ENCODE assay signal across 8 mouse cellular contexts in the genomic region with DNA sequence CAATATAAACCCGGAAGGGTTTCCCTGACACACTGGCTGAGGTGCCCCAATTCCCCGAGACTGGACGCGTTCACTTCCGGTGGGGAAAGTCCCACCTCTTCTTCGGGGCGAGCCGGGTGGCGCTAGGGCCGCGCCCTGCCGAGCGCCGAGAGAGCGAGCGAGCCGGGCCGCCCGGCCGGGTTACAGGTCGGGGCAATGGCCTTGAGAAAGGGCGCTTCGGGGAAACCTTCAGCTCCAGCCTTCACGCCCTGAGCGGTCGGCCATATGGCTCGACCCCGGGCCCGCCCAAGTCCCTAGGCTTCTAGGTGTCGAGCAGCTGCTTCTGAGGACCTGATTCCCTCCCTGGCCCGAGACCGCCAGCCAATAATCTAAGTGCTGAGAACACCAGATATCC. TPM values are rescaled to one million over a fixed set of nuclear protein-coding genes. Genes with fewer than 3 reads are reported as not detected.
DNase-seq lines count a peak whose midpoint lies in the region; ATAC-seq lines count a peak whose summit lies in the region.

No protein-coding gene starts in this region.

- peaks cover 40% of the 10 kb centered on the region for H3K79me2 ChIP-seq in macrophage (ENCODE audit: inconsistent target)

- peak overlapping the region; percentile 58 for H3K4me3 ChIP-seq in hindbrain, embryonic 14.5 days (replicated peaks; ENCODE audit: low read length)
- H3K4me3 ChIP-seq in macrophage (ENCODE audit: inconsistent target), result peak overlapping the region; percentile 41

- peak overlapping the region; percentile 74 for H3K9ac ChIP-seq in hindbrain, embryonic 14.5 days

- peak overlapping the region; percentile 44 for H3K4me2 ChIP-seq in hindbrain, embryonic 14.5 days (replicated peaks)

- peak; percentile 92 for ATAC-seq in hindbrain, embryonic 14.5 days (ENCODE audit: low FRiP score)

- 23% methylated on average over 32 of the region's 32 CpGs for WGBS in hindbrain, embryonic 14.5 days
- WGBS in macrophage (ENCODE audit: missing documents), result 36% methylated on average over 22 of the region's 32 CpGs

- peak; percentile 38 for DNase-seq in WW6 (ENCODE audit: low read depth, low spot score)
- peak; percentile 70 to 72 for DNase-seq in cerebellum, postnatal 14 days
- peak; percentile 15 to 34 for DNase-seq in frontal cortex, postnatal 25 days (ENCODE audit: low spot score in 2 of 2)
- DNase-seq in hindbrain, embryonic 14.5 days (ENCODE audit: low spot score), result peak; percentile 64
- DNase-seq in left cerebral cortex, adult 18-20 months (ENCODE audit: low spot score in 2 of 2), result peak; percentile 46 to 58
- peak; percentile 46 to 49 for DNase-seq in right cerebral cortex, adult 2 months (ENCODE audit: low spot score in 2 of 2)
- DNase-seq in urinary bladder, postnatal 25 days (ENCODE audit: low spot score), result peak; percentile 59

- H3K4me1 ChIP-seq in hindbrain, embryonic 14.5 days (replicated peaks; ENCODE audit: control insufficient read depth, insufficient read depth, low read length), result peaks cover 6% of the 10 kb centered on the region; the same call in 1 of the 2 replicates

- no peaks in the 10 kb centered on the region for H3K9me3 ChIP-seq in hindbrain, embryonic 14.5 days (ENCODE audit: control insufficient read depth, low read length)

- H3K27ac ChIP-seq in hindbrain, embryonic 14.5 days, result peak overlapping the region; percentile 94
- H3K27ac ChIP-seq in macrophage, result peak overlapping the region; percentile 65

- no peaks in the 10 kb centered on the region for H3K27me3 ChIP-seq in hindbrain, embryonic 14.5 days (ENCODE audit: control insufficient read depth, insufficient read depth, low read length)

- H3K36me3 ChIP-seq in hindbrain, embryonic 14.5 days (replicated peaks; ENCODE audit: control insufficient read depth, insufficient read depth), result peaks cover 8% of the 10 kb centered on the region
- no peaks in the 10 kb centered on the region for H3K36me3 ChIP-seq in macrophage (ENCODE audit: inconsistent target)

RNA-seq across cellular contexts. Expression of gene Rap2c, which starts 1.0 kb away (rescaled TPM):
- 18.2 and 18.8 TPM in 2 replicates for polyA plus RNA-seq in hindbrain, embryonic 14.5 days (2014; fragmentation: Nextera tagmentation; extraction: Ambion mirVana)
- total RNA-seq in left cerebral cortex, adult 18-20 months (2021), result 10 to 100 TPM; 26.7 to 30.5 TPM
- 10 to 100 TPM in 25 of 26 experiments, 1 to 10 TPM in 1; 9.6 to 67.1 (median 31.6) TPM for total RNA-seq in macrophage (2018; cell fraction: chromatin; rRNA removed)
- 100 to 1,000 TPM in 2 of 26 experiments, 10 to 100 TPM in 24; 46.9 to 105 (median 66.5) TPM for total RNA-seq in macrophage (2018; cell fraction: cytosol; rRNA removed)
- 10 to 100 TPM; 24.1 to 98.4 (median 61.1) TPM for total RNA-seq in macrophage (2018; cell fraction: nucleus; rRNA removed)
- 30.1 to 54.2 TPM (median 51.7 TPM) in 3 replicates for polyA plus RNA-seq in macrophage (2018)

Comparison
In these comparisons a context has a peak if more than half of its experiments do, and no peak if none do; other contexts are left out.
1. Peak in every context shown above with its lines: DNase-seq, ATAC-seq, H3K4me3 ChIP-seq and H3K27ac ChIP-seq.